Mouse (Mus musculus) cerebellum, postnatal 25 days (tissue): ENCODE results near the gene Vsir.

Experiments used
- DNase-seq, 2 experiments: peaks; one replicate each; pipeline ENCODE4 v3.0.0; 2021; ENCODE audit warnings: mixed read lengths in 2 of 2

Vsir gene

DNA sequence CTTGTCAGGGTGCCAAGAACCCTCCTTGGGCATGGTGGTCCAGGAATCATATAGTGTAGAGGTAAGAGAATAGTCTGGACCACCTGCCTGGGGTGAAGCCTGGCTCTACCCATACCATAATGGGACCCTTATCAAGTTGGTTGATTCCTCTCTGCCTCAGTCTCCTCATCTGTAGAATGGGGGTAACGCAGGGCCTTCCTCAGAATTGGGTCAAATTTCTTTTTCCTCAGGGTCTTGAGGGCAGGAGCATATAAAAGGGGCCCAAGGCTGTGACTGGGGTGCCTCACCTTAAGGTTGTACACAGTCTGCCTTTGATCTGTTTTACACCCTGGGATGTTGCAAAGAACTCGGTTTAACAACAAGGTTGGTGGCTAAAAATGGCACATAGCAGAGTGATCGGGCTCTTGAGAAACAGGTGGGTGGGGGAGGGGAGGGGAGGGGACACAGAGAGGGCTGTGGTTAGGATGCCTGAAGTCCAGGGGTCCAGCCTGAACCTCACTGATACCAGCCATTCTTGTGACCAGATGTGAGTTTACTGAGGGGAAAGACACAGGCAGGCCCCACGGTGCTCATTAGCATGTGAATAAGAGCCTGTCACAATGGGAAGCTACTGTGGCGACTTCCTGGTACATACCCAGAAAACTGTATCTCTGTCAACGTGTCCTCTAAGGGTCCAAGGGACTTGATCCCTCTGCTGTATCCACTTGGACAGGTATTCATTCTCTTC lies 43.7 kb downstream of the Vsir start:
- DNase-seq: no peak

DNA sequence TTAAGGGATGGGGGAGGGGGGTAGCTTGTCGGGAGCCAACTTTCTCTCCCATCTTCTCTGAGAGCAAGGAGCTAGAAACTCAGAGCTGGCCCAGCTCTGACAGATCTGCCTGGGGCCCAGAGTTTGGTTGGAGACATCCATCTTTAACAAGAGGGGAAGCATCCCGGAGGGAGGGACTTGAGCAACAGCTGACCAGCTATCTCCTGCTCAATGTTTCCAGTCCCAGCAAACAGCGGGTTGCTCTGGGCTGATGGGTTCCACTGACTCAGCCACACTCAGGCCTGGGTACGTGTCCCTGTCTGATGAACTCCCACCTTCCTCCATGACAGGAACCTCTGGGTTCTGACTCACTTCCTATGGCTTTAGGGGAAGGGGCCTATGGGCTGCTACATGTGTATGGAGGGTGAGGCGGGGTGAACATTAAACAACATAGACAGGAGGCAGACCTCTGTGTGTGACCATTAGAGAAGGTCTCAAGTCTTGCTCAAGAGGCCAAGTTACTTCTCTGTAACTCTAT lies 44.3 kb downstream of the Vsir start:
- DNase-seq: no peak

DNA sequence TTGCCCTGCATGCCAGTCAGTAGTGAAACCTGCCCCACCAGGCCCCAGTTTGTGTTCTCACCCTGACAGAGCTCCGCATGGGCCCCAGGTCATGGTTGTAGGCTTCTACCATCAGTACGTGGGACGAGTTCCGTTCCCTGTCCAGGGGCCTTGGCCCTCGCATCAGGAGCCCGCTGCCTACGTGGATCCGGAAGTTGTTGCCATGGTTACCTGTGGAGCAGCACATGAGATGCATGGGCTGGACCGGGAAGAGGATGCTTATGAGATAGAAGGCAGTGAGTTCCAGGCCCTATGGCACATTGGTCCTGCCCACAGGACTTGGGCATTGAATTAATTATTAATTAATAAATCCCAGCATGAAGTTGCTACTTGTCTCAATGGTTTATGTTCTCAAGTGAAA lies 45.0 kb downstream of the Vsir start:
- no peak for DNase-seq

DNA sequence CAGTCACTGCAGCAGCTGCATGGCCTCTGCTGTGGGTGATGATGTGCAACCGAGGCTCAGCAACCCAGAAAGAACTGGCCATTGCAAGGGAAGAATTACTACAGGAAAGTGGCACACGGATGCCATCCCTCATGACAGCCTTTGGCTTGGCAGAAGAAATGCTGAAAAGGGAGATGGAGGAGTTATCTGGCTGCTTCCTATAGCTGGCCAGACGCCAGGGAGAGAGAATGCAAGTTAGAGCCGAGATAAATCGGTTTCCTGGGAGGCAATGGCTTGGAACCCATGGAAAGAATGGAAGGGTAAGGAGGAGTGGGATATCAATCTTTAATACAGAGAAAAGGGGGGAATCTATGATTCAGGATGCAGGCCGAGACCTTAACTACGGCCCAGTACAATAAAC lies 48.3 kb downstream of the Vsir start:
- no peak for DNase-seq

DNA sequence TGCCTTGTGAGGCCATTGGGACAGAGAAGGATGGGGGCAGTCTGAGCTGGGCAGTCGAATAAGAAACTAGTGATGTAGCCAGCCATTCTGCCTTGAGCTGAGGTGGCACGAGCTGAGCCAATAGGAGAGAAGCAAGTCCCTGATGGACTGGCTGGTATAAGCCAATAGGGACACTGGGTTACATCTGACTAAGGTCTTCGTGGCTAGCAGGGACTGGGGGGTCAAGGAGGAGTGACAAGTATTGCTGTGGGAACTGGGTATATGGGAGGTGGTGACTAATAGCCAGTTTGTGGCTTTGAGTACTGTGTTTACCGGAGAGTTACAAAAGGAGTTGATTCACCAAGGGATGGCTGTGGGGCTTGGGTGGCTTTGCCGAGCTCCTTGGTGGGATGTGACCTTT lies 49.0 kb downstream of the Vsir start:
- DNase-seq: no peak

DNA sequence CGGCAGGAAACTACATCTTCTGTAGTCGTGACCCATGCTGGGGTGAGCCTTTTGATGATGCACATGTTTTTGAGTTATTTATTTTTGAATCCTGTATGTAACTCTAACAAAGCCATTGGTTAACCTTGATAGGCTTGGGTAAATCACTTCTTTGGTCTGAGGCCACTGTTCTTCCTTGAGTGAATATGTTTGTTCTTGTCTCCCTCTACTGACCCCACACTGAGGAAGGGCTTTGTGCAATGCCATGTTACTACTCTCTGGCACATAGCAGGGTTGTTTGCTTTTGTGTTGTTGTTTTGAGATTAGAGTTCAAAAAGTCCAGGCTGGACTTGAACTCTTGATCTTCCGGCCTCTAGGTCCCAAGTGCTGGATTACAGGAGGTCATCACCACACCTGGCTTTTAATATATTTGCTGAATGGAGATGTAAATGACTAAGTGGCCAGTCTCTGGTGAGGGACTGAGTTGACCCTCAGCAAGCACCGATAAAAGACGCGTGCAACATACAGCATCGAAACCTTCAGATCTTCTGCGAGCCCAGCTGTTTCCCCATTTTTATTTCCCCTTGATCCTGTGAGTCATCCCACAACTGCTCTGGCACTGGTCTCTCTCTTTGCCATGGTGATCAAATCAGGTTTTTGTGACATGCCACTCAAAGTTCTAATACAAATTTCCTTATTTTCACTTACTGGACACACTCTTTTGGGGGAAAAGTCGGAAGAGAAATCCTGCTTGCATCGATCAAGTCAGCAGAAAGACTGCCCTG lies 51.6 kb downstream of the Vsir start:
- no peak for DNase-seq

DNA sequence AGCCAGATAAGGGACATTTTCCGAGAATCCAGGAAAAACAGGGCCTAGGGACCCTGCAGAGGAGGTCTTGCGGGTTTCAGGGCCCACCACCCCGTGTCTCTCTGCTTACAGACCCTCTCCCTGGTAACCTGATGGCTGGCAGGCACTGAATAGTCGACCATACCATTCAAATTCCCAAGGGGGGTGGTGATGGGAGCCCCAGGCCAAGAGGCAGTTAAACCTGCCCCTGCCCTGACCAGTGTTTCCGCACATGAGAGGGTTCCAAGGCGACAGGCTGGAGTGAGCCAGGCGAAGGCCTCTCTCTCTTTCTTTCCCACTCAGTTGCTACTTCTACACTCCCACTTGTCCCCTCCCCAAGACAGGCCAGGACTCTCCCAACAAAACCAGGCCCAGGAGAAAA lies 52.8 kb downstream of the Vsir start, which contains the start of gene Gm17455:
TSS of gene Gm17455 (plus strand) at position 278 of the 400 bp plus-strand sequence.
- no peak for DNase-seq

DNA sequence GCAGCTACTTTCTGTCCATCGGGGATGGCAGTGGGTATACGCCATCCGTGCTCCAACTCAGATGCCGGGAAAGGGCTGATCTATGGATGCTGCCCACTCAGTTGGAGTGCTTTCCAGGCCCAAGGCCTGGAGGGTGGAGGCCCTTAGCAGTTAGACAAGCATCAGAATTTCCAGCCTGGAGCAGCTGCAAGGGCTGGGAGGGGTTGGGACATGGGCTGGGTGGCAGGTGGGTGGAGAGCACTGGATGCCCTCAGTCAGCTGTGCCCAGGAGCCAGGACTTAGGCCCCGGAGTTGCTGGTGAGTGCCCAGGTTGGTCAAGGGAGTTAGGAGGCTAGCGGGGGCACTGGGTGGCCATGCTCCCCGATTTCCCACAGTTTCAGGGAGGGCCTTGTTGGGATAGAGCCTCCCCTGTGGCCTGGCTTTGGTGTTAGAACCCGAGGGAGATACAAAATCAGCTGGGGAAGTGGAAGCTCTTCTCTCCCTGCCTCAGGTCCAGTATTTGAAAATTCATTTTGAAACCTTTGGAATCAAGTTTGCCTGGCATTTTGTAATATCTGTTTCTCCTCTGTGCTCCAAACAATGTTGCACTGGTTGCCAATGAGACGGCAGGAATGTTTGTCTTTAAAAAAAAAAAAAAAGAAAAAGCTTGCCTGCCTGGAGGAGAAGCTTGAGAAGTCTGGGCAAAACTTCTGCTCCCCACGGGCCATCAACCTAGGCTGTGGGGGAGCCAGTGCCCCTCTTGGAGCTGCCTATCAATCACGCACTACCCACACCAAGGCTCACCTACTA lies 54.0 kb downstream of the Vsir start:
- DNase-seq: no peak

DNA sequence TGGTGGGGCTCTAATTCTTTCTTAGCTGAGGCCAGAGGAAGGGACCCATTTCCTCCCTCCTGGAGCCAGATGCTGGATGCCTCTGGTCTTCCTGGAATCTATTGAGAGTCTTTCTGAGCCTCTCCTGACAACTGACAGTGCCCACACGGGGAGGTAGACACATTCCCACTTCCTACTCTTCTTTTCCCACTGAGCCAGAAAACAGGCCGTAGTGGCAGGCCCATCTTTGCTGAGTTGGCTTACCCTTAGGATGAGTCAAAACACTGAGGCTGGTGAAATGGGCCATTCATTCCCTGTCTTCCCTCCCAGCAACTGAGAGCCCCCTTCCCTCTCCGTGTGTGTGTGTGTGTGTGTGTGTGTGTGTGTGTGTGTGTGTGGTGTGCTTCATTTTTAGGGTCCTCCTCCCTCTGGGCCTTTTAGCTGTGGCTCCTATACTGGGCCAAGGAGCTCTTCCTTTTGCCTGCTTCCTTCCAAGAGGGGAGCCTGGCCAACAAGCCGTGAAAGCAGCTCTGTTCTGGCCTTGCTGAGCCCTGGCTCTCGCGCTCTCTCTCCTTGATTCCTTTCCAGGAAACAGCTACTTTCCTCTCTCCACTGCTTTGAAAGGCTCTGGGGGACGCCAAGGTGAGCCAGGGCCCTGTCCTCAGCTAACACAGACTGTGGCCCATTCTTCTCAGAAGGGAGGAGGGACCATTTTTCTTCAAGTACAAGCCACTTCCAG lies 59.0 kb downstream of the Vsir start:
- peak; percentile 46 to 60 for DNase-seq

DNA sequence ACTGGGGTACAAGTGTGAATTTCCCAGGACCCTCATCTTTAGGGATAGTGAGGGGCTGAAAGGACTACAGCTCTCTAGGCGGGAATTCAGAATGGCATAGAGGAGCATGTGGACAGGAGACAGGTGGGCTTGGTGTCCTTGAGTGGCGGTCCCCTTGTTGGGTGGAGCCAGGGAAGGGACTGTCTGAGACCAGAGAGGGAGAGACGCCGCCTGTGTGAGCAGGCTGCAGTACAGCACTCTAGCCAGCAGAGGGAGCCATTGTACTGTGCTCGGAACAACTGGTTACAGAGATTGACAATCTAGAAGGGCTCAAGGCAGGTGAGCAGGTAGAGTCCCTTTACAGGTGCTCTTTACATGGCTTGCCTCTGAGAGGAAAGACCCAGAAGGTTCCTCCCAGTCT lies 61.2 kb downstream of the Vsir start:
- DNase-seq: peak; percentile 77 to 83

DNA sequence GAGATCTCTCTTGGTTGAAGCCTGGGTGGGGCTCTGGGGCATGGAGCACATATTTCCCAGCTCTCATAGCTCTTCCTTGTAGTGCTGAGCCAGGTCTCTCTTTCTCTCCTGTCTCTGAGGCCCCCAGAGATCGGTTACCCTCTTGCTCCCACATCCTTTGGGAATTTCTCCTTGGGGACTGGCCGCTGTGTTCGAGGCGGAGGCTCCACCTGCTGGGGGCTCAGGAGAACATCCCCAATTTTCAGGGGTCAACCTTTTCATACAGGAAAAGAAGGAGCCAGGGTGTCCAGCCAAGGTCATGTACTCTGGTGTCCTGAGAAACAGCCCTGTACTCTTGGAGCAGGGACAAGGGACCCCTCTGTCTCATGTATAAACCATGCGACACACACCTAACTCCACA lies 65.1 kb downstream of the Vsir start:
- no peak for DNase-seq

DNA sequence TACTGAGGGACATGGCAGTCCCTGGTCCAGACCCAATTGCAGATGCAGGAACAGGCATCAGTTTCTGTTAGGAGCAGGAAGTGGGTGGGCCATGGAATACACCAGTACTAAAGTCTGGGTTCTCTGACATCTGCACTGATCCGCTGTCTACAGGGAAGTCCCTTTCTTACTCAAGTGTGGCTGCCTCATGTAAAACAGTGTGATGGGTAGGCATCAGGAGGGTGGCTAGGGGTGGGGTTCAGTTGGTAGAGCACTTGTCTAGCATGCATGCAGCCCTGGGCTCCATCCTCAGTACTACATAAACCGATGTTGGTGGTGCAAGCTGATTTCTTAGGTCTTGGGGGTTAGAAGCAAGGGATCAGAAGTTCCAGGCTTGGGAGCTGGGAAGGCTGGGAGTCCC lies 67.1 kb downstream of the Vsir start:
- DNase-seq: no peak

DNA sequence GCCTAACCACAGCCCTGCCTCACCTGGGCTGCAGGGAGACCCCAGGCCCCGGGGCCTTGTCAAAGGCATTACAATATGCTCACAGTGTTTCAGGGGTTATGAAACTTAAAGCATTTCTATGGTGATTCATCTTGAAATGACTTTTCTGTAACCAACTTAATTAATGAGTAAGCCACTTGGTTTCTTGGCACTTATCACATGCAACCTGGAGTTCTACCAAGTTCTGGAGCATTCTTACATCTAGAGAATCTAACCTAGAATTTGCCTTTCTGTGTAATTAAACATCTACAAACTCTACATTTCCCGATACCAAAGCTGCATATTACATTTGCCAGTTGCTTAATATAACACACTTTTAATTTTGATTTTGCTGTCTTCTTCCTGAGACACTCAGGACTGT lies 70.4 kb downstream of the Vsir start:
- no peak for DNase-seq

DNA sequence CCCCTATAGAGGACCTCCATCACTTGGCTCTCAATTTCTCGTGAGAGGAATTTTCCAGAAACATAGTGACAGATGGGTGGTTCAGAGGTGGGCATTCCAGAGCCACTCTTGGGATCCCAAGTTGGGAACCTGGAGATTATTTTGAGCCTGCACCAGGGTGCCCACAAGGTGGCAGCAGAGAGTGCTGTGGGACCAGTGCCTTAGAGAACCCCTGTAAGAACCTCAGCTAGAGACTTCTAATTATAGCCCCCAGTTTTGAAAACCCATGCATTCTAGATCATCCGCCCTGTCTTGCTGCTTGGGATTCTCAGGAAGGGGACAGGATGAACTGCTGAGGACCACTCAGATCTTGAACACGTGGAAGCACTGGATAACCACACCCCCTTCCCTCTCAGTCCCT lies 71.5 kb downstream of the Vsir start:
- peak; percentile 75 to 87 for DNase-seq

DNA sequence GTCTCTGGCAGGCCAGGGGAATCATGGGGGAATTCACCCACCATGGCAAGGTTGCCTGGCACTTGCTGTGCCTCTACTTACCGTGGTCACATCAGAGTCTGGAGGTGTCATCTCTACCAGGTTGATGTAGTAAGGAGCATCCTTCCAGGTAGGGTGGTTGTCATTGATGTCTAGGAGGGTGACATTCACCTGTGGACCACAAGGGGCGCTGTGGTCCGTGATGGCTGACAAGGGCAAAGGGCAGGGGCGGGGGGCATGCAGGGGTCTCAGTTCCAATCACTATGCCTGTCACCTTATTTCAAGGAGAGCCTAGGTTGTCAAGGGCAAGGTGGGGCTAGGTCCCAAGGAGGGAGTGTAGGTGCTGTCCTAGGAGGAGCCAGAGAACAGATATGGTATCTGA lies 73.0 kb downstream of the Vsir start:
- DNase-seq: no peak
